Mouse (Mus musculus): Measurements from ENCODE around the gene Adam22. TPM values are rescaled to one million over a fixed set of nuclear protein-coding genes. Genes with fewer than 3 reads are reported as not detected.
"Not testable (repeated sequence)": the region's sequence is repeated elsewhere in the genome, so short reads cannot be mapped to it uniquely, and the experiment has no call there.

Adam22 gene
- polyA plus RNA-seq, 1 experiment = 0.55 TPM

- H3K4me3 ChIP-seq (ENCODE audit: control insufficient read depth, insufficient read depth, low read length) = no peak overlapping the region
- no peak overlapping the region for H3K27ac ChIP-seq (ENCODE audit: control insufficient read depth, insufficient read depth, low read length)
- H3K4me1 ChIP-seq (replicated peaks; ENCODE audit: control insufficient read depth, insufficient read depth, low read length) = peaks cover 10% of the 10 kb centered on the region
- TF ChIP-seq POLR2A (IDR thresholded peaks at IDR 0.05; ENCODE audit: control insufficient read depth, extremely low read depth, insufficient read depth, low read length, poor library complexity) (no peak), CTCF (IDR thresholded peaks at IDR 0.05; ENCODE audit: borderline replicate concordance, control insufficient read depth, extremely low read depth, insufficient read depth, low read length, poor library complexity) (no peak)
- H3K27me3 ChIP-seq (ENCODE audit: control insufficient read depth, insufficient read depth, low read length) = no peaks in the 10 kb centered on the region
- WGBS = 97% methylated on average over 7 of the region's 7 CpGs
- no peak for DNase-seq
- H3K36me3 ChIP-seq (ENCODE audit: control insufficient read depth, insufficient read depth, low read length) = peaks cover 8% of the 10 kb centered on the region
Measured at GRCm38 (mm10) chr5:8058056-8058455, 309.9 kb downstream of the Adam22 start.

DNA sequence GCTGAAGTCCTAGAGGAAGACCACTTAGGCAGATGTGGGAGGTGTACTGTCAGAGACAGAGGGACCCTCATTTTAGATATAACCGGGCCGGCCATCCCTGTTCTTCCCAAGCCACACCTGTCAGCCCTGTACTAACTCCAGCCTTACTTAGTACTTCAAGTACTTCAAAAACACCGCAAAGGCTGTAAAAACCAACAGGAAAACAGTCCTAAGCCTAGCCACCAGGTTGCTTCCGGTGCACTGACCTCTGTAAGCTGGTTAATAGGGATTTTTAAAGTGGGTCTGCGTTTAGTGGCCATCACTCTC lies 311.0 kb downstream of the Adam22 start:
- Histone ChIP-seq H3K27ac (ENCODE audit: control insufficient read depth, insufficient read depth, low read length) (no peak overlapping the region), H3K36me3 (ENCODE audit: control insufficient read depth, insufficient read depth, low read length) (peaks cover 7% of the 10 kb centered on the region), H3K27me3 (ENCODE audit: control insufficient read depth, insufficient read depth, low read length) (no peaks in the 10 kb centered on the region), H3K4me3 (ENCODE audit: control insufficient read depth, insufficient read depth, low read length) (peak overlapping the region; percentile 83), H3K4me1 (replicated peaks; ENCODE audit: control insufficient read depth, insufficient read depth, low read length) (peaks cover 10% of the 10 kb centered on the region)
- DNase-seq = no peak
- 14% methylated on average over 5 of the region's 5 CpGs for WGBS
- TF ChIP-seq CTCF (IDR thresholded peaks at IDR 0.05; ENCODE audit: borderline replicate concordance, control insufficient read depth, extremely low read depth, insufficient read depth, low read length, poor library complexity) (no peak), POLR2A (IDR thresholded peaks at IDR 0.05; ENCODE audit: control insufficient read depth, extremely low read depth, insufficient read depth, low read length, poor library complexity) (no peak)

GRCm38 (mm10) chr5:8056141-8057017 lies 311.6 kb downstream of the Adam22 start:
- peaks cover 10% of the 10 kb centered on the region for H3K4me1 ChIP-seq (replicated peaks; ENCODE audit: control insufficient read depth, insufficient read depth, low read length)
- peak; percentile 84 for DNase-seq
- H3K27me3 ChIP-seq (ENCODE audit: control insufficient read depth, insufficient read depth, low read length) = no peaks in the 10 kb centered on the region
- under 1% methylated on average over 60 of the region's 60 CpGs for WGBS
- TF ChIP-seq CTCF (IDR thresholded peaks at IDR 0.05; ENCODE audit: borderline replicate concordance, control insufficient read depth, extremely low read depth, insufficient read depth, low read length, poor library complexity) (peak; percentile 49; the same call in 1 of the 2 replicates), POLR2A (IDR thresholded peaks at IDR 0.05; ENCODE audit: control insufficient read depth, extremely low read depth, insufficient read depth, low read length, poor library complexity) (peak; percentile 81)
- H3K36me3 ChIP-seq (ENCODE audit: control insufficient read depth, insufficient read depth, low read length) = peaks cover 7% of the 10 kb centered on the region
- H3K4me3 ChIP-seq (ENCODE audit: control insufficient read depth, insufficient read depth, low read length) = peak overlapping the region; percentile 83
- peak overlapping the region; percentile 84 for H3K27ac ChIP-seq (ENCODE audit: control insufficient read depth, insufficient read depth, low read length)

- Histone ChIP-seq H3K27ac (ENCODE audit: control insufficient read depth, insufficient read depth, low read length) (peak overlapping the region; percentile 84), H3K4me3 (ENCODE audit: control insufficient read depth, insufficient read depth, low read length) (peak overlapping the region; percentile 38), H3K4me1 (replicated peaks; ENCODE audit: control insufficient read depth, insufficient read depth, low read length) (peaks cover 10% of the 10 kb centered on the region), H3K36me3 (ENCODE audit: control insufficient read depth, insufficient read depth, low read length) (peaks cover 7% of the 10 kb centered on the region), H3K27me3 (ENCODE audit: control insufficient read depth, insufficient read depth, low read length) (no peaks in the 10 kb centered on the region)
- TF ChIP-seq CTCF (IDR thresholded peaks at IDR 0.05; ENCODE audit: borderline replicate concordance, control insufficient read depth, extremely low read depth, insufficient read depth, low read length, poor library complexity) = no peak
- no peak for TF ChIP-seq POLR2A (IDR thresholded peaks at IDR 0.05; ENCODE audit: control insufficient read depth, extremely low read depth, insufficient read depth, low read length, poor library complexity)
- peak; percentile 46 for DNase-seq
- WGBS = 5% methylated on average over 8 of the region's 8 CpGs
Measured at GRCm38 (mm10) chr5:8055721-8056129, 312.2 kb downstream of the Adam22 start.

DNA sequence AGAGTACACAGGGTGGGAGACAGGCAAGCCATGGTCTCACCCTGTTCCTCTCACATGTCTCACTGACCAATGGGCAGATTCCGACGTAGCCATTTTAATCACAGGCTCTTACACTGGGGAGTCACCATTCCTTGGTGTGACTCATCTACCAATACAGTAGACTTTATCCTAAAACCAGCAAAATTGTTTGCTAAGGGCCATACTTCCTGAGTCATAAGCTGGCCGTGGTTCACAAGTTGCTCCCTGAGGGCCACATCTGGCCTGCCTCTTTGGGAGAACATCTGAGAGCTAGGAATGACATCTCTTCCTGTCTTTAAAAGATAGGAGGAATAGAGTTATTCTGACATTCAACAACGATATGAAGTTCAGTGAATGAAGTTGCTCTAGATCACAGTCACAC lies 314.1 kb downstream of the Adam22 start:
- peaks cover 10% of the 10 kb centered on the region for H3K4me1 ChIP-seq (replicated peaks; ENCODE audit: control insufficient read depth, insufficient read depth, low read length)
- DNase-seq = no peak
- 94% methylated on average over 4 of the region's 4 CpGs for WGBS
- no peak overlapping the region for H3K27ac ChIP-seq (ENCODE audit: control insufficient read depth, insufficient read depth, low read length)
- H3K4me3 ChIP-seq (ENCODE audit: control insufficient read depth, insufficient read depth, low read length) = no peak overlapping the region
- H3K36me3 ChIP-seq (ENCODE audit: control insufficient read depth, insufficient read depth, low read length) = no peaks in the 10 kb centered on the region
- no peaks in the 10 kb centered on the region for H3K27me3 ChIP-seq (ENCODE audit: control insufficient read depth, insufficient read depth, low read length)
- TF ChIP-seq CTCF (IDR thresholded peaks at IDR 0.05; ENCODE audit: borderline replicate concordance, control insufficient read depth, extremely low read depth, insufficient read depth, low read length, poor library complexity) = no peak
- no peak for TF ChIP-seq POLR2A (IDR thresholded peaks at IDR 0.05; ENCODE audit: control insufficient read depth, extremely low read depth, insufficient read depth, low read length, poor library complexity)

DNA sequence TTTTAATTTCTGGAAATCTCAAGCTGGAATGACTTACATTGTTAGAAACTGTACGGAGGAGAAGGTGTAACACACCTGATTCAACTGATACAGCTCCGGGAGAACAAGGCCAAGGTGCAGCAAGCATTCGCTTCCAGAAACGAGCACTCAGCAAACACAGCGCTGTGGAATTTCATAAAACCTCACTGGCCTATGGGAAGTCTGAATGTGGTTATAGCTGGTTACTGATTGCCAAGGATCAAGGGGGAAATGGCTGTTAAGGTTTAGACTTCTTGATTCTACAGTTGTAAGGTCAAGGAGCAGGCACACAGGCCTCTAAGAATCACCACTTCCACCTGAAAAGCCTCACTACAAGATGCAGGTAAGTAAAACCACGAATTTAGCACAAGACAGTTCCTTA lies 322.1 kb downstream of the Adam22 start, which contains the start of gene Sri:
Gene Sri, plus strand, starts transcription at position 224 of the 400 bp plus-strand sequence.
- 87% methylated on average over 6 of the region's 6 CpGs for WGBS
- no peaks in the 10 kb centered on the region for H3K36me3 ChIP-seq (ENCODE audit: control insufficient read depth, insufficient read depth, low read length)
- no peak within 1 kb of the TSS for H3K4me3 ChIP-seq (ENCODE audit: control insufficient read depth, insufficient read depth, low read length)

GRCm38 (mm10) chr5:8034596-8034995 lies 333.4 kb downstream of the Adam22 start:
- not testable (repeated sequence) for H3K4me3 ChIP-seq (ENCODE audit: control insufficient read depth, insufficient read depth, low read length); H3K27ac ChIP-seq (ENCODE audit: control insufficient read depth, insufficient read depth, low read length); H3K27me3 ChIP-seq (ENCODE audit: control insufficient read depth, insufficient read depth, low read length); H3K4me1 ChIP-seq (replicated peaks; ENCODE audit: control insufficient read depth, insufficient read depth, low read length); H3K36me3 ChIP-seq (ENCODE audit: control insufficient read depth, insufficient read depth, low read length); DNase-seq
- 96% methylated on average over 6 of the region's 6 CpGs for WGBS

More for the DNA sequence above, 322.1 kb downstream of the Adam22 start, which contains the start of gene Sri:
- Histone ChIP-seq H3K27ac (ENCODE audit: control insufficient read depth, insufficient read depth, low read length) (no peak within 1 kb of the TSS), H3K4me1 (replicated peaks; ENCODE audit: control insufficient read depth, insufficient read depth, low read length) (no peaks in the 10 kb centered on the region), H3K27me3 (ENCODE audit: control insufficient read depth, insufficient read depth, low read length) (no peaks in the 10 kb centered on the region)
- TF ChIP-seq POLR2A (IDR thresholded peaks at IDR 0.05; ENCODE audit: control insufficient read depth, extremely low read depth, insufficient read depth, low read length, poor library complexity) = no peak
- TF ChIP-seq CTCF (IDR thresholded peaks at IDR 0.05; ENCODE audit: borderline replicate concordance, control insufficient read depth, extremely low read depth, insufficient read depth, low read length, poor library complexity) = no peak
- no peak for DNase-seq

Measured in thymus, adult 2 months (tissue).